Mouse (Mus musculus) neural tube, embryonic 13.5 days (tissue): ENCODE measurements around the gene Donson. TPM values are rescaled to one million over a fixed set of nuclear protein-coding genes. Genes with fewer than 3 reads are reported as not detected.
A peak's percentile ranks its signal among the peaks of the same experiment; 100 is the strongest.

Source experiments
- ATAC-seq: fragments of 200-750 bp; cut with Nextera tagmentation; 2 replicates; pipeline ENCODE4 v1.8.0; 2017; ENCODE audit warnings: low read depth, mild to moderate bottlenecking, moderate TSS enrichment, moderate library complexity
- H3K27ac ChIP-seq: fragments of 300-500 bp; sonication (generic); replicated peaks from 2 replicates; pipeline ENCODE4 v1.5.1; 2015; ENCODE audit warnings: moderate library complexity, mild to moderate bottlenecking, inconsistent platforms
- H3K27me3 ChIP-seq: fragments of 300-500 bp; sonication (generic); 2 replicates; pipeline ENCODE4 v1.6.1; 2015; ENCODE audit warnings: mild to moderate bottlenecking, inconsistent platforms
- H3K36me3 ChIP-seq: fragments of 300-500 bp; sonication (generic); 2 replicates; pipeline ENCODE4 v1.6.1; 2015; ENCODE audit warnings: mild to moderate bottlenecking, inconsistent platforms
- H3K4me1 ChIP-seq: fragments of 300-500 bp; sonication (generic); replicated peaks from 2 replicates; pipeline ENCODE4 v1.6.1; 2015; ENCODE audit warnings: inconsistent platforms
- H3K4me2 ChIP-seq: fragments of 300-500 bp; sonication (generic); 2 replicates; pipeline ENCODE4 v1.6.1; 2015; ENCODE audit warnings: inconsistent platforms, mild to moderate bottlenecking, moderate library complexity
- H3K4me3 ChIP-seq: fragments of 300-500 bp; sonication (generic); 2 replicates; pipeline ENCODE4 v1.5.1; 2015; ENCODE audit warnings: mild to moderate bottlenecking, inconsistent platforms
- H3K9ac ChIP-seq: fragments of 300-500 bp; sonication (generic); 2 replicates; pipeline ENCODE4 v1.6.1; 2015; ENCODE audit warnings: moderate library complexity, mild to moderate bottlenecking, inconsistent platforms
- H3K9me3 ChIP-seq: fragments of 300-500 bp; sonication (generic); 2 replicates; pipeline ENCODE4 v1.6.1; 2016; ENCODE audit warnings: inconsistent platforms
- WGBS: fragments of 180-500 bp; shearing (Covaris S2); methylation state at CpG from one replicate; pipeline ENCODE4 v1.1.7; 2015; 5-methylcytosine and 5-hydroxymethylcytosine counted together
- polyA plus RNA-seq: library from polyadenylated mRNA; unstranded; fragments of >200 nt; fragmentation: Nextera tagmentation; extraction: Ambion mirVana; gene quantifications from 2 replicates; pipeline ENCODE4 v1.2.1, GENCODE M21; 2015

The Donson gene
- polyA plus RNA-seq, 1 experiment from 2014 or later = 19.1 TPM

GRCm38 (mm10) chr16:91716927-91717349, 28.4 kb upstream of the Donson start:
- H3K4me3 ChIP-seq = no peak overlapping the region
- ATAC-seq = no peak
- no peaks in the 10 kb centered on the region for H3K27me3 ChIP-seq
- H3K4me2 ChIP-seq = no peak overlapping the region
- H3K36me3 ChIP-seq = peaks cover 78% of the 10 kb centered on the region
- WGBS = 86% methylated on average over 11 of the region's 11 CpGs
- no peak overlapping the region for H3K27ac ChIP-seq
- H3K9ac ChIP-seq = no peak overlapping the region
- no peaks in the 10 kb centered on the region for H3K9me3 ChIP-seq
- H3K4me1 ChIP-seq = no peaks in the 10 kb centered on the region

GRCm38 (mm10) chr16:91710241-91710640, 21.7 kb upstream of the Donson start:
- no peak overlapping the region for H3K9ac ChIP-seq
- H3K27ac ChIP-seq = no peak overlapping the region
- no peaks in the 10 kb centered on the region for H3K4me1 ChIP-seq
- 89% methylated on average over 7 of the region's 7 CpGs for WGBS
- no peak for ATAC-seq
- no peak overlapping the region for H3K4me3 ChIP-seq
- no peak overlapping the region for H3K4me2 ChIP-seq
- H3K9me3 ChIP-seq = no peaks in the 10 kb centered on the region
- no peaks in the 10 kb centered on the region for H3K27me3 ChIP-seq
- peaks cover 81% of the 10 kb centered on the region for H3K36me3 ChIP-seq

- Histone ChIP-seq H3K4me3 (no peak overlapping the region), H3K9me3 (no peaks in the 10 kb centered on the region), H3K9ac (no peak overlapping the region), H3K4me1 (no peaks in the 10 kb centered on the region), H3K36me3 (peaks cover 79% of the 10 kb centered on the region), H3K4me2 (no peak overlapping the region), H3K27ac (no peak overlapping the region), H3K27me3 (no peaks in the 10 kb centered on the region)
- WGBS = 86% methylated on average over 14 of the region's 14 CpGs
- no peak for ATAC-seq
Observed at GRCm38 (mm10) chr16:91704603-91705340, 16.2 kb upstream of the Donson start.

GRCm38 (mm10) chr16:91702771-91703188, 14.2 kb upstream of the Donson start:
- no peak for ATAC-seq
- 44% methylated on average over 3 of the region's 3 CpGs for WGBS
- no peak overlapping the region for H3K4me2 ChIP-seq

DNA sequence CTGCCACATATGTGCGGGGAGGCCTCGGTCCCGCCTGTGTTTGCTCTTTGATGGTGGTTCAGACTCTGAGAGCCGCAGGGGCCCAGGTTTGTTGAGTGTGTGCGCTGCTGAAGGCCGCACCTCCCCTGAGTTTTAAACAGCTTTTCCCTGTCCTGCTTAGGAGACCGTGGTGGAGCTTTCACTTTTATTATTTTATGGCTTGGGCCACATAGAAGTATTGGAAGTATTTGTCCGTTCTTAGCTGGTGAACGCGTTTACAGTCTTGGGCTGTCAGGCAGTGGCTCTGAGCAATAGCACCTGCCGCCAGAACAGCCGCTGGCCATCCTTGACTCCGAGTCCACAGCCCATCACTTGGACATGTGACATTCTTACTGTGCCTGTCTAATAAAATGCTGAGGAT, 13.3 kb upstream of the Donson start:
- Histone ChIP-seq H3K27me3 (no peaks in the 10 kb centered on the region), H3K4me2 (no peak overlapping the region), H3K4me3 (no peak overlapping the region), H3K27ac (no peak overlapping the region; the same call in 1 of the 2 replicates), H3K36me3 (peaks cover 81% of the 10 kb centered on the region), H3K4me1 (no peaks in the 10 kb centered on the region), H3K9me3 (no peaks in the 10 kb centered on the region), H3K9ac (no peak overlapping the region)
- no peak for ATAC-seq
- 46% methylated on average over 13 of the region's 13 CpGs for WGBS

More at GRCm38 (mm10) chr16:91702771-91703188, 14.2 kb upstream of the Donson start:
- Histone ChIP-seq H3K9me3 (no peaks in the 10 kb centered on the region), H3K27me3 (no peaks in the 10 kb centered on the region), H3K9ac (no peak overlapping the region), H3K36me3 (peaks cover 82% of the 10 kb centered on the region), H3K4me1 (no peaks in the 10 kb centered on the region), H3K27ac (peak overlapping the region; percentile 38; the same call in 1 of the 2 replicates), H3K4me3 (no peak overlapping the region)

DNA sequence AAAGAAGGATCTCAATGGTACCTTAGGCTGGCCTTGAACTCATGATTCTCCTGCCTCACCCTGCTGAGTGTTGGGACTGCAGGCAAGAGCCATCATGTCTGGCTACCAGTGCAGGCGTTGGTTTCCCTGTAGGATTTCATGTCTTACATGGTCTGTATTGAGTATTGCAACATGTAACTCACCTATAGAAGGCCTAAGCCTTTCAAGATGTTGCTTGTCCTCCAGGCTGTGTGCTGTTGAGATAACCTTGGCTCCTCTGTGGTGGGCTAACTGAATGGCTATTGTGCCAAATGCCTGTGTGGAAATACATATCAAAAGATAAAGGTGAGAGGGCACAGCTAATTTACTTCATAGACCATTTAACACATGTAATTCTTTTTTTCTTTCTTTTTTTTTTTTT, 10.4 kb upstream of the Donson start:
- no peak overlapping the region for H3K4me3 ChIP-seq

DNA sequence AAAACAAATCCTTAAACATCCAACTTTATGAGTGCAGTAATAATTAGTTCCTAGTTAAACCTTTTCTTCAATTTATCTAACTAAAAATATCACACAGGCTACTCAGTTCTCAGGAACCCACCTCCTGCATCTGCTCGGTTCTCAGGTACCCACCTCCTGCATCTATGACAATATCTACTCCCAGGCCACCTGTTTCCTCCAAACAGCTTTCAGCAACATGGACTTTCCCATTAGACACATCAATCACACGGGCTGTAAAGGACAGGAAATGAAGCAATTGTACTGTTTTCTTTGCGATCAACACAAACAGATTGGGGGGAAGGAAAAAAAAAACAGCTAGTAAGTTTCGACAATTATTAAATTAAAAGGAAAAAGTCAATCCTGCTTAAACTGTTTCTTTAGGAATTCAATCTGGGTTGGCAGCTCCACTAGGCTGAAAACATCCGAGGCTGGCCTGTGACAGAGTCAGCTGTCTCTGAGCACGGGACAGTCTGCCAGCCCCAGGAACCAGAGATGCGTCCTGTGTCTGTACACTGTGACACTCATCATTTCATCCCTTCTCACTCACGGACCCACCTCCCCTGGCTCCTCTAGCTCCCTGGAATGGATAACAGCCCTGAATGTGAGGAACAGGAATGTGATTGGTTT, 6.7 kb upstream of the Donson start:
- no peak overlapping the region for H3K27ac ChIP-seq
- ATAC-seq = no peak
- H3K36me3 ChIP-seq = peaks cover 42% of the 10 kb centered on the region
- H3K4me3 ChIP-seq = no peak overlapping the region
- H3K27me3 ChIP-seq = no peaks in the 10 kb centered on the region
- 70% methylated on average over 8 of the region's 8 CpGs for WGBS
- H3K4me2 ChIP-seq = no peak overlapping the region
- 0 out of 2 replicates have a peak overlapping the region, but pooled peaks have one; percentile 31 for H3K9ac ChIP-seq
- H3K9me3 ChIP-seq = no peaks in the 10 kb centered on the region
- no peaks in the 10 kb centered on the region; the same call in 1 of the 2 replicates for H3K4me1 ChIP-seq

More for the DNA sequence above, 10.4 kb upstream of the Donson start:
- H3K27me3 ChIP-seq = no peaks in the 10 kb centered on the region
- no peak overlapping the region for H3K27ac ChIP-seq
- no peaks in the 10 kb centered on the region for H3K9me3 ChIP-seq
- no peak overlapping the region for H3K9ac ChIP-seq
- H3K4me1 ChIP-seq = no peaks in the 10 kb centered on the region
- ATAC-seq = no peak
- 83% methylated on average over 1 of the region's 1 CpGs for WGBS
- H3K36me3 ChIP-seq = peaks cover 69% of the 10 kb centered on the region
- H3K4me2 ChIP-seq = no peak overlapping the region

DNA sequence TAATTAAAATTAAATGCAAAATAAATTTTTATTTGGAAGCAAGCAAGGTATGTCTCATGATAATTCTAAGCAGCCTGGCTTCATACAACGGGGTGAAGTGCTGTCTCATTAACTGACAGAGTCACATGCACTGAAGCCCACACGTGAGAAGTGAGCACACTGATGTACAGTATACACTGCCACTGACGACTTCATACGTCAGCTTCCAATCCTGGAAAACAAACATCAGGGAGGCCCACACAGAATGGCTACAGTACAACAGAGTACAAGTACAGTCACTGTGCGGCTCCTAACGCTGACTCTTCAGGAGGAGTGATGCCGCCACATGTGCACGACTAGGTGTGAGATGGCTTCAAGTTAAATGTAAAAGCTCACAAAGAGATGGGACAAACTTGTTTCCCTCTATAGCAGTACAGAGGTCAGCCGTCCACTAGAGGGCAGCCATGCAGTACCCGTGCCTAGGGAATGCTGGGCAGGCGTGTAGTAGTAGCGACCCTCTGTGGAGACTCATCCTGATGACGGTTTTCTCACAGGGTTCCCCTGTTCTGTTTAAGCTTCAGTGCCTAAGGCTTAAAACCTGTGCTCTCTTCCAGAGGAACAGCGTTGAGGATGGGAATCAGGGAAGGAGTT, 6.0 kb upstream of the Donson start:
- 34% methylated on average over 14 of the region's 14 CpGs for WGBS

DNA sequence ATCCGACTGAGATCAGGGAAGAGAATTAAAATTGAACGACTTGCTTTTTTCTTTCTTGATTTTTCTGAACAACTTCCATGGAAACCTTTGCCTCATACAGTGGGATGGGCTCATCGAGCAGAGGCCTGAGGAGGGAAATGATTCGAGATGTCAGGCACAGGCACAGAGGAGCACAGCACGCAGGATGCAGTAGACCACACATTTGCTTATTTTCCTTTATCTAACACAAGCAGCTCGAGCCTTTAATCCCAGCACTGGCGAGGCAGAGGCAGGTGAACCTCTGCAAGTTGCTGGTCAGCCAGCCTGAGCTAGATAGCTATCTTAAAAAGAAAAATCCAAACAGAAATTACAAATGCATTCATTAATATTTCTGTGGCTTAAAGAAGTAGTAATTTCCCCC, 1.2 kb upstream of the Donson start:
- Histone ChIP-seq H3K4me2 (peak overlapping the region; percentile 71), H3K27me3 (no peaks in the 10 kb centered on the region), H3K4me1 (peaks cover 24% of the 10 kb centered on the region), H3K9me3 (no peaks in the 10 kb centered on the region), H3K27ac (no peak overlapping the region), H3K4me3 (0 out of 2 replicates have a peak overlapping the region, but pooled peaks have one; percentile 85), H3K9ac (peak overlapping the region; percentile 53), H3K36me3 (peaks cover 19% of the 10 kb centered on the region)
- 53% methylated on average over 7 of the region's 7 CpGs for WGBS
- ATAC-seq = no peak

More for the DNA sequence above, 6.0 kb upstream of the Donson start:
- H3K9ac ChIP-seq = 0 out of 2 replicates have a peak overlapping the region, but pooled peaks have one; percentile 31
- no peaks in the 10 kb centered on the region for H3K27me3 ChIP-seq
- no peak overlapping the region for H3K4me3 ChIP-seq
- no peak overlapping the region for H3K4me2 ChIP-seq
- peak; percentile 87 for ATAC-seq
- H3K36me3 ChIP-seq = peaks cover 39% of the 10 kb centered on the region
- no peak overlapping the region for H3K27ac ChIP-seq
- H3K4me1 ChIP-seq = peaks cover 6% of the 10 kb centered on the region
- H3K9me3 ChIP-seq = no peaks in the 10 kb centered on the region

- Histone ChIP-seq H3K4me3 (peak overlapping the region; percentile 85), H3K27me3 (no peaks in the 10 kb centered on the region), H3K9ac (peak overlapping the region; percentile 91), H3K4me1 (peaks cover 24% of the 10 kb centered on the region), H3K36me3 (peaks cover 28% of the 10 kb centered on the region), H3K9me3 (no peaks in the 10 kb centered on the region), H3K27ac (peak overlapping the region; percentile 92), H3K4me2 (peak overlapping the region; percentile 71)
- WGBS = under 1% methylated on average over 51 of the region's 51 CpGs
- ATAC-seq = peak; percentile 69
Observed at GRCm38 (mm10) chr16:91688023-91688618, 449 bp downstream of the Donson start.

DNA sequence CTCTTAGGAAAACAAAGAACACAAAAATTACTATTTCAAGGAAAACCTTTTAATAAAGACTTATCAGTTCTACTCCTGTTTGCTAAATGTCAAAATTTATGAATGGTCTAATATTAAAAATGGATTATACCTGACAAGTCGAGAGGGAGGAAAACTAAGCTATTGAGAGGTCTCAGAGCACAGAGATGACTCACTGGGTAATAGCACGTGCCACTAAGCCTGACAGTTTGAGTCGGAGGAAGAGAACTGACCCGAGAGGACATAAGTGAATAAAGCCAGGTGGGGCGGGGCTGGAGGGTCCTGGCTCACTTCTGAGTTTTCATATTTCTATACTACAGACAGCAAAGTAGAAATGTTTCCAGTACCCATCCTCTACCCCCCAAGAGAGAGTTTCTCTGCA, 2.2 kb downstream of the Donson start:
- no peaks in the 10 kb centered on the region for H3K9me3 ChIP-seq
- no peaks in the 10 kb centered on the region for H3K27me3 ChIP-seq
- H3K4me1 ChIP-seq = peaks cover 24% of the 10 kb centered on the region
- peaks cover 45% of the 10 kb centered on the region for H3K36me3 ChIP-seq
- H3K4me2 ChIP-seq = no peak overlapping the region
- WGBS = 87% methylated on average over 5 of the region's 5 CpGs
- H3K4me3 ChIP-seq = no peak overlapping the region
- ATAC-seq = no peak
- H3K9ac ChIP-seq = no peak overlapping the region
- no peak overlapping the region for H3K27ac ChIP-seq

DNA sequence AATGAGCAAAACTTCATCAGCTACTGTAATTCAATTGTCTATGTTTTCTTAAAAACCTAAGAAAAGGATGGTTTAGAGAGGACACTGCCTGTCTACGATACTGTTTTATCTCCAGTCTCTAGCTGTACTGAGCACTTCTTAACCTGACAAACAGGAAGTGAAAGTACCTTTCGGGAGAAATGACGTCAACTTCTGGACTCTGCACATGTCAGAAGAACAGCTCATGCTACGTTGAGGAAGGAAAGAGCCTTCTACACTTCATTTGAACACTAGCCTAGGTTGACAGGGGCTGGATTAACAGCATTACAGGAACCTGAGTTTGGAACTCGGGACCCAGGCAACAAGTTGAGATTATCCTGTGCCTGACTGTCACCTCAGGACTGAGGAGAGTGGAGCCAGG, 3.0 kb downstream of the Donson start:
- Histone ChIP-seq H3K4me3 (no peak overlapping the region), H3K9me3 (no peaks in the 10 kb centered on the region), H3K9ac (no peak overlapping the region), H3K27me3 (no peaks in the 10 kb centered on the region), H3K36me3 (peaks cover 54% of the 10 kb centered on the region), H3K4me2 (no peak overlapping the region), H3K27ac (no peak overlapping the region), H3K4me1 (peaks cover 24% of the 10 kb centered on the region)
- ATAC-seq = no peak
- WGBS = 84% methylated on average over 5 of the region's 5 CpGs
